Mouse (Mus musculus): Measurements from ENCODE around the gene Ctsw. TPM values are rescaled to one million over a fixed set of nuclear protein-coding genes. Genes with fewer than 3 reads are reported as not detected.

Gene Ctsw
- polyA plus RNA-seq, 2 experiments = 0.25 to 0.27 TPM

DNA sequence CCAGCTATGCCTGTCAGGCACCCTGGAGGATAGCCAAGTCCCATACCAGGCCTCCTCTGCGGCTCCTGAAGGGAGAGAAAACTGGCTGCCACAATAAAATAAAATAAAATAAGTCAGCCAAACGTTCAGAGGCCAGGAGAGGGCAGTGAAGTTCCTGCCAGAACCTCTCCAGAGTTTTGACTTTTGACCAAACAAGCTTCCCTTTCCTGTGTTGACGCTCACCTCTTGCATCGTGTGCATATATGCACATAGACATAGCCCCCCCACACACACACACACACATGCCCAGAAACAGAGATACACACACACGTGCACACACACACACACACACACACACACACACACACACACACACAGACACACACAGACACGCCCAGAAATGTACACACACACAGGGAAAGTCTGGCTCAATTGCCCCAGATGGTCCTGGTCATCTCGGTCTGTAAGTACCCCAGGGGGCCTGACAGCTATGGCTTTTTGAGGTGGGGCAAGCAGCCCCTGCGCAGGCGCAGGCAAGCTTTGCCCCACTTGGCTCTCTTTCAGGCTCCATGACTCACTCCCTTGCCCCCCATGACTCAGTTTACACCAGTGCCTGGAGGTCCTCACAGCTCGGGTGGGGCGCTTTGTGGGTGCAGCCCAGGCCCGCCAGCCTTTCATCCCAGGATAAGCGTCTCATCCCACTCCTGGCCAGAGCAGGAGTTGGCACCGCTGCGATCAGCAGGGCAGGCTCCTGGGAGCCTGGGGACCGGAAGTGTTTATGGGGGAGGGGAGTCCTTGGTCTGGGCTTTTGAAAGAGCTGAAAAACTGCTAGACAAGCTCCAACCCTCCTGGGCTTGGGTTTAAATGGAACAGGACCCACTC lies 35.1 kb downstream of the Ctsw start:
- H3K27me3 ChIP-seq (ENCODE audit: control insufficient read depth, insufficient read depth, low read length) = no peaks in the 10 kb centered on the region
- peak; percentile 55 for TF ChIP-seq CTCF (IDR thresholded peaks at IDR 0.05; ENCODE audit: low read depth)
- no peak for TF ChIP-seq EP300 (IDR thresholded peaks at IDR 0.05; ENCODE audit: low read depth)
- peaks cover 0 to 4% of the 10 kb centered on the region in 2 experiments; a peak in 2 of 4 replicates for H3K4me1 ChIP-seq (replicated peaks; ENCODE audit: control insufficient read depth in 2 of 2, insufficient read depth in 2 of 2, low read length in 1 of 2)
- peak; percentile 50 for ATAC-seq (ENCODE audit: insufficient read depth)
- H3K9me3 ChIP-seq (ENCODE audit: control insufficient read depth, low read length) = no peaks in the 10 kb centered on the region
- no peak for DNase-seq (ENCODE audit: low read depth in 3 of 3, low spot score in 3 of 3)
- peak overlapping the region; percentile 68 for H3K4me2 ChIP-seq (ENCODE audit: low read depth)
- H3K9ac ChIP-seq (replicated peaks) = peak overlapping the region; percentile 50
- no peak overlapping the region for H3K27ac ChIP-seq
- 5% methylated on average over 16 of the region's 16 CpGs for WGBS (ENCODE audit: insufficient replicate concordance)
- H3K4me3 ChIP-seq (ENCODE audit: insufficient read depth in 1 of 2, low read depth in 2 of 2, low read length in 2 of 2) = peak overlapping the region; percentile 26 to 45
- H3K36me3 ChIP-seq (replicated peaks; ENCODE audit: control insufficient read depth, insufficient read depth, low read depth) = no peaks in the 10 kb centered on the region

DNA sequence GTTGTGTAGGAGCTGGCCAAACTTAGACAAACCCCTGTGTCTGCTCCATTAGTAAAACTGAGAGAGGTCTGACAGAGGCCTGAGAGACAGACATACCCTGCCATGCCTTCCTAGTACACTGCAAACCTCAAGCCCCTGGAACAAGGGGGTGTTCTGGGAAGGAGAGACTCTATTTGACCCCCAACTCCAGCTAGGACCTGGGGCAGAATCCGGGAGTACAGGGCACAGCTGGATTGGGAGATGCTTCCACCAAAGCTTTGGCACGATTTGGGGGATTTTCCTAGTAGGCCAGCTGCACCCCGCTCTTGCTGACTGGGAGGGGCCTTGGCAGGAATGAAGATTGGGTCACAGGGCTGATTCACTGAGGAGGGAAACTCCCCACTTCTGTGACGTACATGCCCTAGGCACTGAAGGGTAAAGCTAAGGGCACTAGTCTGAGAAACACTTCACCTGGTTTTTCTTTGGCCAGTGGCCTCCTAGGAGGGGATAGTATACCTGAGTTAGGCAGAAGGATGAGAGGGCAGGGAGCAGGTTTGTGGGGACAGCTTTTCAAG lies 36.3 kb downstream of the Ctsw start:
- H3K36me3 ChIP-seq (replicated peaks; ENCODE audit: control insufficient read depth, insufficient read depth, low read depth) = peaks cover 3% of the 10 kb centered on the region
- 61% methylated on average over 4 of the region's 4 CpGs for WGBS (ENCODE audit: insufficient replicate concordance)
- no peak overlapping the region for H3K9ac ChIP-seq (replicated peaks)
- DNase-seq (ENCODE audit: low read depth in 3 of 3, low spot score in 3 of 3) (no peak), ATAC-seq (ENCODE audit: insufficient read depth) (no peak)
- peaks cover 0 to 4% of the 10 kb centered on the region in 2 experiments; a peak in 2 of 4 replicates for H3K4me1 ChIP-seq (replicated peaks; ENCODE audit: control insufficient read depth in 2 of 2, insufficient read depth in 2 of 2, low read length in 1 of 2)
- no peaks in the 10 kb centered on the region for H3K27me3 ChIP-seq (ENCODE audit: control insufficient read depth, insufficient read depth, low read length)
- no peak overlapping the region for H3K4me3 ChIP-seq (ENCODE audit: insufficient read depth in 1 of 2, low read depth in 2 of 2, low read length in 2 of 2)
- TF ChIP-seq EP300 (IDR thresholded peaks at IDR 0.05; ENCODE audit: low read depth) = no peak
- no peak for TF ChIP-seq CTCF (IDR thresholded peaks at IDR 0.05; ENCODE audit: low read depth)
- H3K9me3 ChIP-seq (ENCODE audit: control insufficient read depth, low read length) = no peaks in the 10 kb centered on the region
- H3K4me2 ChIP-seq (ENCODE audit: low read depth) = no peak overlapping the region
- H3K27ac ChIP-seq = no peak overlapping the region

DNA sequence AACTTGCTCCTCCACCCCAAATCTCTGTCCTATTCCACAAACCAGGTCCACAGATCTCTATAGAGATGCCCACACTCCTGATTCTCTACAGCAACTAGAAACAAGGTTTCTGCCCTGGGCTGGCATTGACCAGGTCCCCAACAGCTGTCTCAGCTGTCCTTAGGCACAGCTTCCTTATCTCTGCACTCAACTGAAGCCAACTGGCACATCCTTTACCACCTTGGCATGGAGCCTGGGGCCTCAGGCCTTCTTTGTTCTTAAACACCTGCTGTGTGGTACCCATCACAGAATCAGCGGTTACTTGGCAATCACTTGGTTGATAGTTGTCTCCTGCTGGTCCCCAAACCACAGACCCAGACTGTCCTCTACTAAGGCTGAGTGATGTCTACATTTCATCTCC lies 37.9 kb downstream of the Ctsw start:
- Histone ChIP-seq H3K27me3 (ENCODE audit: control insufficient read depth, insufficient read depth, low read length) (no peaks in the 10 kb centered on the region), H3K27ac (no peak overlapping the region), H3K9me3 (ENCODE audit: control insufficient read depth, low read length) (no peaks in the 10 kb centered on the region), H3K4me1 (replicated peaks; ENCODE audit: control insufficient read depth in 2 of 2, insufficient read depth in 2 of 2, low read length in 1 of 2) (peaks cover 4 to 7% of the 10 kb centered on the region in 2 experiments; a peak in 3 of 4 replicates), H3K4me3 (ENCODE audit: insufficient read depth in 1 of 2, low read depth in 2 of 2, low read length in 2 of 2) (no peak overlapping the region), H3K9ac (replicated peaks) (no peak overlapping the region), H3K4me2 (ENCODE audit: low read depth) (no peak overlapping the region), H3K36me3 (replicated peaks; ENCODE audit: control insufficient read depth, insufficient read depth, low read depth) (peaks cover 4% of the 10 kb centered on the region)
- DNase-seq (ENCODE audit: low read depth in 3 of 3, low spot score in 3 of 3) = no peak
- 79% methylated on average over 1 of the region's 1 CpGs for WGBS (ENCODE audit: insufficient replicate concordance)
- TF ChIP-seq EP300 (IDR thresholded peaks at IDR 0.05; ENCODE audit: low read depth) (no peak), CTCF (IDR thresholded peaks at IDR 0.05; ENCODE audit: low read depth) (no peak)
- ATAC-seq (ENCODE audit: insufficient read depth) = no peak

DNA sequence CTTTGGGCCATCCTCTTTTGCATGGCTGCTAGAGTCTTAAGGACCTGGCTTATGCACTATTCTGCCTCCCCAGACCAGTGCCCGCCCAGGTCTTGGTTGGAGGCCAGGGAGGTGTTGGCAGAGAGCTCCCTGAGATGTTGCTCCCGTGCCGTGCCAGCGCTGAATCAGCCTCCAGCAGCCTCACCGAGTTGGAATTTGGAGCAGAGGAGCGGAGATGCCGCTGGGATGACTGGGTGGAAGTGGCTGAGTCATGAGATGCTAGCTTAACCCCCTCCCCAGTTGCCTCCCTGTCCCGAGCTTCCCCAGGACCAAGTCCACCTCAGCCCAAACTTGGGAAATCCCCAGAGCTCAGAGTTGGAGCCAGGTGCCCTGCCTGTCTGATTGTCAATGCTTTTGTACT lies 38.5 kb downstream of the Ctsw start:
- Histone ChIP-seq H3K36me3 (replicated peaks; ENCODE audit: control insufficient read depth, insufficient read depth, low read depth) (peaks cover 4% of the 10 kb centered on the region), H3K9ac (replicated peaks) (no peak overlapping the region), H3K4me2 (ENCODE audit: low read depth) (no peak overlapping the region), H3K27me3 (ENCODE audit: control insufficient read depth, insufficient read depth, low read length) (no peaks in the 10 kb centered on the region), H3K4me3 (ENCODE audit: insufficient read depth in 1 of 2, low read depth in 2 of 2, low read length in 2 of 2) (no peak overlapping the region), H3K9me3 (ENCODE audit: control insufficient read depth, low read length) (no peaks in the 10 kb centered on the region), H3K27ac (no peak overlapping the region), H3K4me1 (replicated peaks; ENCODE audit: control insufficient read depth in 2 of 2, insufficient read depth in 2 of 2, low read length in 1 of 2) (peaks cover 4 to 7% of the 10 kb centered on the region in 2 experiments; a peak in 3 of 4 replicates)
- ATAC-seq (ENCODE audit: insufficient read depth) (no peak), DNase-seq (ENCODE audit: low read depth in 3 of 3, low spot score in 3 of 3) (no peak)
- WGBS (ENCODE audit: insufficient replicate concordance) = 69% methylated on average over 8 of the region's 8 CpGs
- no peak for TF ChIP-seq EP300 (IDR thresholded peaks at IDR 0.05; ENCODE audit: low read depth)

DNA sequence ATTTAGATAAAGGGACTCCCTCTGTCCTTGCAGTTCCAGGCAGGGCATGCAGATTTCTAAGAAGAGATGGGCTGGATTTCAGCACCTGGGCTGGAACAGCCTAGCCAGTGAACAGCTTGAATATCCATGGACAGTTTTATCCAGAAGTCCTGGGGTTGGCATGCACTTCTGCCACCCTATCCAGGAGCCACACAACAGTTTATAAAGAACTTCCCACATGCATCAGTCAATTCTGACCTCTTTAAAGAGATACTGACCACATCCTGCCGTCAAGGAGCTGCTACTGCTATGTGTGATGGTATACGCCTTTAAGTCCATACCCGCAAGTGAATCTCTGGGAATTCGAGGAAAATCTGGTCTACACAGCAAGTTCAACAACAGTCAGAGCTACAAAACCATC lies 39.1 kb downstream of the Ctsw start:
- ATAC-seq (ENCODE audit: insufficient read depth) = no peak
- H3K27ac ChIP-seq = no peak overlapping the region
- no peak overlapping the region for H3K4me2 ChIP-seq (ENCODE audit: low read depth)
- no peaks in the 10 kb centered on the region for H3K9me3 ChIP-seq (ENCODE audit: control insufficient read depth, low read length)
- H3K36me3 ChIP-seq (replicated peaks; ENCODE audit: control insufficient read depth, insufficient read depth, low read depth) = peaks cover 4% of the 10 kb centered on the region
- no peaks in the 10 kb centered on the region for H3K27me3 ChIP-seq (ENCODE audit: control insufficient read depth, insufficient read depth, low read length)
- peaks cover 4 to 7% of the 10 kb centered on the region in 2 experiments; a peak in 3 of 4 replicates for H3K4me1 ChIP-seq (replicated peaks; ENCODE audit: control insufficient read depth in 2 of 2, insufficient read depth in 2 of 2, low read length in 1 of 2)
- H3K9ac ChIP-seq (replicated peaks) = no peak overlapping the region
- TF ChIP-seq EP300 (IDR thresholded peaks at IDR 0.05; ENCODE audit: low read depth) (no peak), CTCF (IDR thresholded peaks at IDR 0.05; ENCODE audit: low read depth) (no peak)
- DNase-seq (ENCODE audit: low read depth in 3 of 3, low spot score in 3 of 3) = no peak
- WGBS (ENCODE audit: insufficient replicate concordance) = 64% methylated on average over 4 of the region's 4 CpGs
- no peak overlapping the region for H3K4me3 ChIP-seq (ENCODE audit: insufficient read depth in 1 of 2, low read depth in 2 of 2, low read length in 2 of 2)
